Mouse (Mus musculus) adrenal gland, adult (tissue): ENCODE data around the gene Slc26a11.

Experiments
- DNase-seq, 2 experiments: peaks; one replicate each; pipeline ENCODE4 v3.0.0; 2022 to 2023; ENCODE audit warnings: low spot score in 1 of 2; ENCODE audit not compliant: inconsistent age in 2 of 2

Gene Slc26a11

GRCm38 (mm10) chr11:119395931-119396330, 40.6 kb downstream of the Slc26a11 start:
- no peak for DNase-seq

DNA sequence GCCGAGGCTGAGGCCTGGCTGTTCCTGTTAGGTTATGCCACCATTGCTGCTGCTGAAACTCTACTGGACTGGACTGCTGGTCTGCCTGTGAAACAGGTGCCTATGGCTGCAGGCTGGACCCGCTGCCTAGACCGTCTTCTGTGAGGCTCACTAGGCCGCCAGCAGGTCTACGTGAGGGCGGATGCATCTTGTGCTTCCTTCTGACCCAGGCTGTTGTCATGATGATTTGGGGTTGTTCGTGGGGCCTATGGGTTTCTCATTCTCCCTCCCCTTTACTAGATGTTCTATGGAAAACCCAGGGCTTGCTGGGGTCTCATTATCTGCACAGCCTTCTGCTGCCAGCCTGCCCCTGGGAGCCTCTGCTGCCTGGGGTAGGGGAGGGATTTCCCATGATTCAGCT, 41.1 kb downstream of the Slc26a11 start:
- DNase-seq, result no peak

DNA sequence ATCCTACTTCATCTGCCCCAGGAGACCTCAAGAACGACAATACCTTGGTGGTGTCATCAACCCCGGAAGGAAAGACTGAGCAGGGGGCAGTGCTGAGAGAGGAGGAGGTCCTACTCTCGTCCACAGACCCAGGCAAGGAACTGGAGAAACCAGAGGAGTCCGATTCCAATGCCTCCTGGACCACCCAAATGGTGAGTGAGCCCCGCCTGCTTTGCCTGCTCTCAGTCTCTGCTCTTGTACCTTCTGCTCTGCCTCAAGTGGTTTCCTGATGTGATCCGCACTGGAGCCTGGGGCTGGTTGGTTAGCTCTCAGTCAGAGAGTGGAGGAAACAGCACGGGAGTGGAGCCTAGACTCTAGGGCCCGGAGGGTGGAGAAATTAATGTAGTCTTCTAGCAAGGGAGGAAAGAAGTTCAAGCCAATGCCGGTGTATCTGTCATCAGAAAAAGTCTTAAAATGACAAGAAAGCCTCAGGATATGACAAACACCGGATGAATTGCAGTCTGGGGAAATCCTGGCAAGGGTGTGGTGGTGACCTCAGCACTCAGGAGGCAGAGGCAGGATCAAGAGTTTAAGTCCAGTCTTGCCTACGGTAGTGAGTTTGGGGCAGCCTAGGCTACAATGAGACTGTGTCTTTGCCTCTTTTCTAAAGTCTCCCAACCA, 47.3 kb downstream of the Slc26a11 start:
- DNase-seq, result no peak

- DNase-seq, result peak; percentile 38 to 77
Observed at GRCm38 (mm10) chr11:119404627-119405026, 49.3 kb downstream of the Slc26a11 start.

DNA sequence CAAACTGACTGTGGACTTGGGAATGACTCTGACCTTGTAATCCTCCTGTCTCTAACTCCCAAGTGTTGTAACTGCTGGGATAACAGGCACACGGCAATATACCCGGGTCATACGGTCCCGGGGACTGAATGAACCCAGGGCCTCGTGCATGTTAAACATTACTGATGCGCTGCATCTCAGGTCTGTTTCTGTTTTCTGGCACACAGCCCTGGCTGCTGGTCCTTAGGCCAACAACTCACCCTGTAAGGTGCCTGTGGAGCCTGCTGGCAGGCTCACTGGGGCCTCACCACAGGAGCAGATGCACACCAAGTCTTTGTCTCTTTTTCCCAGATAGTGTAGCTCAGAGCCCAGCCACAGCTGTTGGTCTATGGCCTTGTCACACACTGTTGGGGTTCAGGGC, 52.0 kb downstream of the Slc26a11 start:
- DNase-seq, result no peak

- DNase-seq, result no peak
Observed at GRCm38 (mm10) chr11:119407977-119408376, 52.6 kb downstream of the Slc26a11 start.

DNA sequence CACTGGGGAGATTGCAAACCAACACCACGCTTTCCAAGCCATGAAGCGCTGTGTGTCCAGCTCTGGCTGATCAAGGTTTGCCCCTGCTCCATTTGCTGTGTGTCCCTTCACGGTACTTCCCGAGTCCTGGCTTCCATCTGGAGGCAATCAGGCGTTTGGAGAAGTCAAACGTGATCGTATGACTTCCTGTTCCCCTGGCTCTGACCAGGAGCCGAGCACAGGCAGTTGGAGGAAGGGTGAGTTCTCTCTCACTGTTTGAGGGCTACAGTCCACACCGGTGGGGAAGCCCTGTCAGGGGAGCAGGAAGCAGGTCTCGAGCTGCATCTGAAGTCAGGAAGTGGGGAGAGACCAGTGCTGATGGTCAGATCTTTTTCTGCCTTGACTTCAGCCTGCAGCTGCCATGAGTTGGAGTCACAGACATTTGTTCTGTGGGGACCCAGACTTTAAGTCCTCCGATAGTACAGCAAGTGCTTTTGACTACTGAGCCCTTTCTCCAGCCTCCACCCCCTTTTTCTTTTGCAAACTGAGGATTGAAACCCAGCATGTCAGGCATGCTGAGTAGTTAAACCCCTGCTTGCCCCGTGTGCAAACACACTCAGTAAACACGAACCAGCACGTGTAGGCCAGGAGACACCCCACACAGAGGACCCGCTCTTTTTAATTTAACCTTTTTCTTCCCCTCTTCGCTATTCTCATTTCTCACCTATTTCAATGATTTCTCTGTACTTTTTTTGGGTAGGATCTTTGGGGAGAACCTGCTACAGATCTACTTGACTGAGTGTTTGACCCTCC, 64.2 kb downstream of the Slc26a11 start:
- DNase-seq, result no peak

DNA sequence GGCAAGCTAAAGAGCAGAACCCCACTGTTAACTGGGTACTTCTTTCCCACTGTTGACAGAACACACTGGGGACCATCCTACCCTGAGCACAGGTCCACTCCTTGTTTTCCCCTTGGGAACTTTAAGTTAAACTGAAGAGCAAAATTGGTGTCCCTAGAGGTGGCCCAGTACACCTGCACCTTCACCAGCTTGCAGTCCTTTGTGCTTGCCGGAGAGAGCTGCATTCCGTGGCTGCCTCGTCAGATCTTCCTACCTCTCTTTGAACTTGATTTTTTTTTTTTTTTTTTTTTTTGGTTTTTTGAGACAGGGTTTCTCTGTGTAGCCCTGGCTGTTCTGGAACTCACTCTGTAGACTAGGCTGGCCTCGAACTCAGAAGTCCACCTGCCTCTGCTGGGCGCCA, 65.1 kb downstream of the Slc26a11 start:
- no peak for DNase-seq

DNA sequence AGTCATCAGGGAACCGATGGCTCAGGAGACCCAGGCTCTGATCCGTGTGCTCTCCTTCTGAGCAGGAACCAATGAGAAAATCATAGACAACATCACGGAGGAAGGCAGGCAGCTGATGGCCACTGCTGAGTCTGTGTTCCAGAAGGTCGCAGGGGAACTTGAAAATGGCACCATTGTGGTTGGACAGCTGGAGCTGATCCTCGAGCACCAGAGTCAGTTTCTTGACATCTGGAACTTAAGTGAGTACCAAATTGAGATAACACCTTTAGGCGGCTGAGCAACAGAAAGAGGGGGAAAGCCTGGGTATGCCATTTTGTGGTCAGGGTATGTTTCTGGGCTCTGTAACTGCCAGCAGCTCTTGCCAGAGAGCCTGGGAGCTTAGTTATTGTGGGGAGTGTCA, 72.1 kb downstream of the Slc26a11 start:
- DNase-seq, result no peak

DNA sequence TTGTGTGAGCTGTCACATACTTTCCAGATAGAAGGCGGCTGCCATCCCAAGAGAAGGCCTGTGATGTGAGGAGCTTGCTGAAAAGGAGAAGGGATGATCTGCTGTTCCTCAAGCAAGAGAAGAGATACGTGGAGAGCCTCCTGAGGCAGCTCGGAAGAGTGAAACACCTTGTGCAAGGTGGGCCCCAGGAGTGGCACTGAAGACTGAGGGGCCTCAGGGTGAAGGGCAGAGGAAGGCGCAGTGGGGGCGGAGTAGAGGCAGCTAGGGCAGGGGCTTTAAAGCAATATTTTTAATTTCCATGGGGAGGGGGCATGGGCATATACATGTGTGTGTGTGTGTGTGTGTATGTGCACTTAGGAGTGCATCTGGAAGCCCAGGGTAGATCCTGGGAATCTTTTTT, 72.6 kb downstream of the Slc26a11 start:
- no peak for DNase-seq

- DNase-seq, result peak; percentile 40 to 71
Observed at GRCm38 (mm10) chr11:119428649-119429136, 73.3 kb downstream of the Slc26a11 start.
